Mouse (Mus musculus): ENCODE measurements around the gene Sptbn1. TPM values are rescaled to one million over a fixed set of nuclear protein-coding genes. Genes with fewer than 3 reads are reported as not detected.
A peak's percentile ranks its signal among the peaks of the same experiment; 100 is the strongest.

Gene Sptbn1
- polyA plus RNA-seq, 1 experiment from 2014 or later, result 74.8 TPM

GRCm38 (mm10) chr11:30279278-30279677, 11.3 kb upstream of the Sptbn1 start:
- Histone ChIP-seq H3K4me1 (replicated peaks; ENCODE audit: control insufficient read depth, insufficient read depth, low read length) (no peaks in the 10 kb centered on the region), H3K4me3 (ENCODE audit: low read depth, low read length) (no peak overlapping the region), H3K9me3 (ENCODE audit: control insufficient read depth, low read length) (no peaks in the 10 kb centered on the region), H3K4me2 (ENCODE audit: low read depth, low read length, severe bottlenecking) (no peak overlapping the region), H3K36me3 (ENCODE audit: control insufficient read depth, insufficient read depth, low read length) (no peaks in the 10 kb centered on the region), H3K9ac (ENCODE audit: low read length) (no peak overlapping the region), H3K27me3 (ENCODE audit: control insufficient read depth, insufficient read depth, low read length) (no peaks in the 10 kb centered on the region), H3K27ac (ENCODE audit: low read depth, low read length) (no peak overlapping the region)
- ATAC-seq (replicated peaks; ENCODE audit: low FRiP score), result no peak
- 84% methylated on average over 5 of the region's 5 CpGs for WGBS
- DNase-seq (ENCODE audit: low spot score), result no peak

DNA sequence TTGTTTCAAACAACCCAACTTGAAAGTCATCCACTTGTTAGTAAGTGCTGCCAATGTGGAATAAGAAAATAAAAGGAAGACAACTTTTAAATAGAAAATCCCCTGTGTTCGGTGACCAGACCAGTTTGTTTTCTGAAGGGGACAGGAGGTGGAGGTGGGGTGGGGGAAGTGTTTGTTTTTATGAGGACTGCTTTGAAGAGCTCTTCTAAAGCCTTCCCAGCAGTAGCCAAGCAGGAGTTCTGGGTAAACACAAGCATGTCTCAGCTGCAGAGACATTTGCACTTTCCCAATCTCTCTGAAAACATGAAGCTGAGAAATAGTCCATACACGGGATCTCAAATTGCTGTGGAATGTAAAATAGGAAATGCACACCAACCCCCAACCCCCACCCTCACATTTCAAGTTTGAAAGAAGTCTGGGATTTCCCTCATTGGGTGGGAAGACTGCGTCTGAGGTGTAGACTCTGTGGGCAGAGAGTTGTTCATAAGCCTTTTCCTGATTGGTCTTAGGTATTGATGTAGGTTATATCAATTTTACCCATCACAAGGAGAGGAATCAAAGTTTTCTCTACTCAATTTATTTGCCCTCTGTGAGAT, 7.6 kb upstream of the Sptbn1 start:
- no peak for ATAC-seq (replicated peaks; ENCODE audit: low FRiP score)
- WGBS, result 59% methylated on average over 3 of the region's 3 CpGs

DNA sequence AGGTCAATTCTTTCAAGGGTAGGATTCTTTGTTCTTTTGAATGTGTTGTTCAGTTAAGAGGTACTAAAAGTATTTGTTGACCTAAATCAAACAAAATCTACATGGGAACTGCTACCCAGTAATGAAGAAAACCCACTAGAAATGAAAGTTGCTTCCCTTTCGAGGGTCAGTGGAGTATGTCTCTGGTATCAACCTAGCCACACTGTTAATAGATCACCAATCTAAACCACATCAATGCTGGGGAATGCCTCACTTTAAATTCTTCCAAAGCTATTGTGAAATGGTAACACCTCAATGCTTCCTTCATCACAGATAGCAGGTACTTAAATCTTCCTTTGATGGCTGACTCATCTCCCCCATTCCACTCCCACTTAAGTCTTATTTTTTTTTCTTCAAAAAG, 1.5 kb upstream of the Sptbn1 start:
- Histone ChIP-seq H3K4me2 (ENCODE audit: low read depth, low read length, severe bottlenecking) (no peak overlapping the region), H3K36me3 (ENCODE audit: control insufficient read depth, insufficient read depth, low read length) (no peaks in the 10 kb centered on the region), H3K4me1 (replicated peaks; ENCODE audit: control insufficient read depth, insufficient read depth, low read length) (no peaks in the 10 kb centered on the region), H3K9me3 (ENCODE audit: control insufficient read depth, low read length) (no peaks in the 10 kb centered on the region), H3K27me3 (ENCODE audit: control insufficient read depth, insufficient read depth, low read length) (peaks cover 8% of the 10 kb centered on the region), H3K27ac (ENCODE audit: low read depth, low read length) (no peak overlapping the region), H3K4me3 (ENCODE audit: low read depth, low read length) (no peak overlapping the region), H3K9ac (ENCODE audit: low read length) (no peak overlapping the region)
- ATAC-seq (replicated peaks; ENCODE audit: low FRiP score), result no peak
- no peak for DNase-seq (ENCODE audit: low spot score)
- 92% methylated on average over 1 of the region's 1 CpGs for WGBS

More for the DNA sequence above, 7.6 kb upstream of the Sptbn1 start:
- Histone ChIP-seq H3K4me3 (ENCODE audit: low read depth, low read length) (no peak overlapping the region), H3K27me3 (ENCODE audit: control insufficient read depth, insufficient read depth, low read length) (peaks cover 2% of the 10 kb centered on the region; the same call in 1 of the 2 replicates), H3K4me1 (replicated peaks; ENCODE audit: control insufficient read depth, insufficient read depth, low read length) (no peaks in the 10 kb centered on the region), H3K9ac (ENCODE audit: low read length) (no peak overlapping the region), H3K27ac (ENCODE audit: low read depth, low read length) (no peak overlapping the region), H3K9me3 (ENCODE audit: control insufficient read depth, low read length) (no peaks in the 10 kb centered on the region), H3K4me2 (ENCODE audit: low read depth, low read length, severe bottlenecking) (no peak overlapping the region), H3K36me3 (ENCODE audit: control insufficient read depth, insufficient read depth, low read length) (no peaks in the 10 kb centered on the region)
- DNase-seq (ENCODE audit: low spot score), result no peak

GRCm38 (mm10) chr11:30268648-30269375, 837 bp upstream of the Sptbn1 start:
- peaks cover 8% of the 10 kb centered on the region for H3K27me3 ChIP-seq (ENCODE audit: control insufficient read depth, insufficient read depth, low read length)
- H3K4me2 ChIP-seq (ENCODE audit: low read depth, low read length, severe bottlenecking), result peak overlapping the region; percentile 64
- 6% methylated on average over 15 of the region's 15 CpGs for WGBS
- H3K4me3 ChIP-seq (ENCODE audit: low read depth, low read length), result peak overlapping the region; percentile 85
- no peak overlapping the region for H3K27ac ChIP-seq (ENCODE audit: low read depth, low read length)
- ATAC-seq (replicated peaks; ENCODE audit: low FRiP score) (peak; percentile 39), DNase-seq (ENCODE audit: low spot score) (peak; percentile 53)
- peak overlapping the region; percentile 31 for H3K9ac ChIP-seq (ENCODE audit: low read length)
- H3K9me3 ChIP-seq (ENCODE audit: control insufficient read depth, low read length), result no peaks in the 10 kb centered on the region
- H3K36me3 ChIP-seq (ENCODE audit: control insufficient read depth, insufficient read depth, low read length), result no peaks in the 10 kb centered on the region
- no peaks in the 10 kb centered on the region for H3K4me1 ChIP-seq (replicated peaks; ENCODE audit: control insufficient read depth, insufficient read depth, low read length)

GRCm38 (mm10) chr11:30267036-30267891, 711 bp downstream of the Sptbn1 start:
- WGBS, result under 1% methylated on average over 61 of the region's 69 CpGs
- Histone ChIP-seq H3K4me3 (ENCODE audit: low read depth, low read length) (peak overlapping the region; percentile 85), H3K9ac (ENCODE audit: low read length) (peak overlapping the region; percentile 89), H3K36me3 (ENCODE audit: control insufficient read depth, insufficient read depth, low read length) (no peaks in the 10 kb centered on the region), H3K9me3 (ENCODE audit: control insufficient read depth, low read length) (no peaks in the 10 kb centered on the region), H3K27me3 (ENCODE audit: control insufficient read depth, insufficient read depth, low read length) (peaks cover 8% of the 10 kb centered on the region), H3K4me1 (replicated peaks; ENCODE audit: control insufficient read depth, insufficient read depth, low read length) (no peaks in the 10 kb centered on the region), H3K4me2 (ENCODE audit: low read depth, low read length, severe bottlenecking) (peak overlapping the region; percentile 64), H3K27ac (ENCODE audit: low read depth, low read length) (peak overlapping the region; percentile 62)
- DNase-seq (ENCODE audit: low spot score) (peak; percentile 73), ATAC-seq (replicated peaks; ENCODE audit: low FRiP score) (peak; percentile 70)

DNA sequence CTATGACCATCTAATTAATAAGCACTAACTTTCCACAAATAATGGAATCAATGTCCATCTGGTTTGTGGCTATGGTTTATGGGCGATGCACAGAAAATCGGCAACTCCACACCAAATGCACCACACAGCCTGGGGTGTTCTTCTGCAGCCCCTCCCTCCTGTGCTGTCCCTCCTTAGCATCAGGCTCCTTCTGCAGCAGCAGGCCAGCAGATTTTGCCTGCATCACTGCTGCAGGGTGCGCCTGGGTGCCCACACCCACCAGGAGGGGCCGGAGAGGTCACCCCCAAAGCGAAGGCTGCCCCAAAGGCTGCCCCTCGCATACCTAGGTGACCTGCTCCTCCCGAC, 1.3 kb downstream of the Sptbn1 start:
- Histone ChIP-seq H3K4me3 (ENCODE audit: low read depth, low read length) (peak overlapping the region; percentile 85), H3K36me3 (ENCODE audit: control insufficient read depth, insufficient read depth, low read length) (no peaks in the 10 kb centered on the region), H3K4me1 (replicated peaks; ENCODE audit: control insufficient read depth, insufficient read depth, low read length) (no peaks in the 10 kb centered on the region), H3K27me3 (ENCODE audit: control insufficient read depth, insufficient read depth, low read length) (peaks cover 8% of the 10 kb centered on the region), H3K4me2 (ENCODE audit: low read depth, low read length, severe bottlenecking) (peak overlapping the region; percentile 64), H3K27ac (ENCODE audit: low read depth, low read length) (no peak overlapping the region), H3K9me3 (ENCODE audit: control insufficient read depth, low read length) (no peaks in the 10 kb centered on the region), H3K9ac (ENCODE audit: low read length) (peak overlapping the region; percentile 89)
- WGBS, result 9% methylated on average over 7 of the region's 7 CpGs
- ATAC-seq (replicated peaks; ENCODE audit: low FRiP score), result no peak
- no peak for DNase-seq (ENCODE audit: low spot score)

DNA sequence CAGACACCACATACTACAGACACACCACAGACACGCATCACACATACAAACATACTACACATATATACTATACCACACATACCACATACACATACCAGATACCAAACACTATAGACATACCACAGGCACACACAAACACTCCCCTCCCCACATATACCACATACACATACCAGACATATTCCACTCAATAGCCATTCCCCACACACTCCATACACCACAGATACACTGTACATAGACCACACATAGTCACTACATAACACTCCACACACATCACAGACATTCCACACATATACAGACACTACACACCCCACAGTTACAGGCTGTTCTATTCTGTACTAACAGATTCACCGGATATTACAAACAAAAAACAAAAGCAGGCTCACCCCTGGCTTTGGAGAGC, 2.3 kb downstream of the Sptbn1 start:
- no peaks in the 10 kb centered on the region for H3K4me1 ChIP-seq (replicated peaks; ENCODE audit: control insufficient read depth, insufficient read depth, low read length)
- no peaks in the 10 kb centered on the region for H3K36me3 ChIP-seq (ENCODE audit: control insufficient read depth, insufficient read depth, low read length)
- H3K9me3 ChIP-seq (ENCODE audit: control insufficient read depth, low read length), result no peaks in the 10 kb centered on the region
- H3K4me2 ChIP-seq (ENCODE audit: low read depth, low read length, severe bottlenecking), result peak overlapping the region; percentile 29
- DNase-seq (ENCODE audit: low spot score), result no peak
- ATAC-seq (replicated peaks; ENCODE audit: low FRiP score), result no peak
- no peak overlapping the region for H3K27ac ChIP-seq (ENCODE audit: low read depth, low read length)
- H3K27me3 ChIP-seq (ENCODE audit: control insufficient read depth, insufficient read depth, low read length), result peaks cover 6% of the 10 kb centered on the region
- 84% methylated on average over 2 of the region's 2 CpGs for WGBS
- H3K4me3 ChIP-seq (ENCODE audit: low read depth, low read length), result peak overlapping the region; percentile 14
- no peak overlapping the region for H3K9ac ChIP-seq (ENCODE audit: low read length)

DNA sequence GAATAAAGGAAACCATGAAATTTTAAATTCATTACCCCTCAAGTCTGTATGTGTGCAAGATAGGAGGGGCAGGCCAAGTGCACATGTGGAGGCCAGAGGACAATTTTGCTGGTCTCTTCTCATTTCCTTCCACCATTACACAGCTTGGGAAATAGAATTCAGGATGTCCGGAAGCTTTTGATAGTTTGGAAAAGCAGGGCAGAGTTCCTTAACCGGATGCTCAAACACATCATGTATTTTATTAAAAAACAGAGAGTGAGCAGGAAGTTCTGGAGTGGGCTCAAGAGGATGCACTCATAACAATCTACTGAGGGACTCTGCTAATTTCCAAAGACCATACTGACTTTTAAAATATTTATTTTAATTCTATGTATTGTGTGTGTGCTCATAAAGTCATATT, 4.3 kb downstream of the Sptbn1 start:
- no peak for ATAC-seq (replicated peaks; ENCODE audit: low FRiP score)
- H3K4me2 ChIP-seq (ENCODE audit: low read depth, low read length, severe bottlenecking), result no peak overlapping the region

More for the DNA sequence above, 4.3 kb downstream of the Sptbn1 start:
- Histone ChIP-seq H3K4me1 (replicated peaks; ENCODE audit: control insufficient read depth, insufficient read depth, low read length) (no peaks in the 10 kb centered on the region), H3K36me3 (ENCODE audit: control insufficient read depth, insufficient read depth, low read length) (no peaks in the 10 kb centered on the region), H3K4me3 (ENCODE audit: low read depth, low read length) (no peak overlapping the region), H3K9me3 (ENCODE audit: control insufficient read depth, low read length) (no peaks in the 10 kb centered on the region), H3K9ac (ENCODE audit: low read length) (no peak overlapping the region), H3K27ac (ENCODE audit: low read depth, low read length) (no peak overlapping the region), H3K27me3 (ENCODE audit: control insufficient read depth, insufficient read depth, low read length) (no peaks in the 10 kb centered on the region)
- WGBS, result 84% methylated on average over 2 of the region's 2 CpGs
- no peak for DNase-seq (ENCODE audit: low spot score)

All from forebrain, embryonic 11.5 days (tissue).